Mouse (Mus musculus) E14TG2a.4 (cell line): Measurements from ENCODE around the gene Pltp.

Experiments
- CTCF ChIP-seq: conservative IDR thresholded peaks from 2 replicates; pipeline ENCODE4 v1.5.1; 2014; ENCODE audit warnings: low read length
- NANOG ChIP-seq: IDR thresholded peaks from 2 replicates; pipeline ENCODE4 v1.6.1; 2014; ENCODE audit warnings: borderline replicate concordance, low read length, mixed read lengths
- POU5F1 ChIP-seq: IDR thresholded peaks from 2 replicates; pipeline ENCODE4 v1.6.1; 2014; ENCODE audit warnings: low read length, borderline replicate concordance

GRCm38 (mm10) chr2:164856309-164857100 lies 1.0 kb downstream of the Pltp start:
- TF ChIP-seq CTCF (no peak), NANOG (no peak), POU5F1 (no peak)
